Mouse (Mus musculus): Measurements from ENCODE around the gene Syne4. TPM values are rescaled to one million over a fixed set of nuclear protein-coding genes. Genes with fewer than 3 reads are reported as not detected.

Gene Syne4
- total RNA-seq, 2 experiments from 2014 or later: 1.8 to 2.1 TPM

GRCm38 (mm10) chr7:30323795-30324194, 9.2 kb downstream of the Syne4 start, which contains the start of gene Sdhaf1:
Gene Sdhaf1, minus strand, starts transcription at chr7:30323895.
- intact Hi-C loops (cut with DNase I): loop anchor here (2.0 kb wide), 1 partner anchor 405 kb away; the partner anchor contains the start of gene Tmem147
- no peak for DNase-seq
- peak within 1 kb of the TSS; percentile 95 for H3K27ac ChIP-seq
- TF ChIP-seq CTCF (IDR thresholded peaks at IDR 0.05): no peak
- H3K4me3 ChIP-seq: peak within 1 kb of the TSS; percentile 98

- TF ChIP-seq CTCF (IDR thresholded peaks at IDR 0.05): no peak
- intact Hi-C loops (cut with DNase I): no loop called here
These were observed 9.8 kb downstream of the Syne4 start for GRCm38 (mm10) chr7:30324300-30324944.

GRCm38 (mm10) chr7:30325364-30325763, 10.8 kb downstream of the Syne4 start:
- Histone ChIP-seq H3K27ac (no peak overlapping the region), H3K4me3 (no peak overlapping the region)
- intact Hi-C loops (cut with DNase I): no loop called here
- peak; percentile 44 for DNase-seq
- TF ChIP-seq CTCF (IDR thresholded peaks at IDR 0.05): peak; percentile 60

More at GRCm38 (mm10) chr7:30324300-30324944, 9.8 kb downstream of the Syne4 start:
- Histone ChIP-seq H3K4me3 (no peak overlapping the region), H3K27ac (no peak overlapping the region)
- DNase-seq: no peak

- Histone ChIP-seq H3K4me3 (no peak overlapping the region), H3K27ac (no peak overlapping the region)
- intact Hi-C loops (cut with DNase I): no loop called here
- DNase-seq: no peak
- no peak for TF ChIP-seq CTCF (IDR thresholded peaks at IDR 0.05)
These were observed 11.8 kb downstream of the Syne4 start for GRCm38 (mm10) chr7:30326427-30326826.

- no peak for DNase-seq
- TF ChIP-seq CTCF (IDR thresholded peaks at IDR 0.05): no peak
- Histone ChIP-seq H3K4me3 (no peak overlapping the region), H3K27ac (no peak overlapping the region)
- intact Hi-C loops (cut with DNase I): no loop called here
These were observed 12.5 kb downstream of the Syne4 start for GRCm38 (mm10) chr7:30327140-30327539.

- TF ChIP-seq CTCF (IDR thresholded peaks at IDR 0.05): no peak
- Histone ChIP-seq H3K27ac (no peak overlapping the region), H3K4me3 (no peak overlapping the region)
- intact Hi-C loops (cut with DNase I): no loop called here
- DNase-seq: no peak
These were observed 13.8 kb downstream of the Syne4 start for GRCm38 (mm10) chr7:30328379-30328778.

- H3K4me3 ChIP-seq: peak overlapping the region; percentile 37
- DNase-seq: peak; percentile 63
- no peak overlapping the region for H3K27ac ChIP-seq
- intact Hi-C loops (cut with DNase I): no loop called here
- TF ChIP-seq CTCF (IDR thresholded peaks at IDR 0.05): peak; percentile 79
These were observed 17.3 kb downstream of the Syne4 start for GRCm38 (mm10) chr7:30331887-30332286.

- intact Hi-C loops (cut with DNase I): no loop called here
- Histone ChIP-seq H3K4me3 (no peak overlapping the region), H3K27ac (no peak overlapping the region)
- DNase-seq: no peak
- TF ChIP-seq CTCF (IDR thresholded peaks at IDR 0.05): no peak
These were observed 18.1 kb downstream of the Syne4 start for GRCm38 (mm10) chr7:30332622-30333259.

- peak; percentile 66 for DNase-seq
- Histone ChIP-seq H3K27ac (no peak overlapping the region), H3K4me3 (no peak overlapping the region)
- intact Hi-C loops (cut with DNase I): no loop called here
- TF ChIP-seq CTCF (IDR thresholded peaks at IDR 0.05): no peak
These were observed 18.8 kb downstream of the Syne4 start for GRCm38 (mm10) chr7:30333436-30333835.

GRCm38 (mm10) chr7:30334563-30334962, 20.0 kb downstream of the Syne4 start:
- no peak overlapping the region for H3K27ac ChIP-seq
- no peak for DNase-seq
- no peak overlapping the region for H3K4me3 ChIP-seq
- no peak for TF ChIP-seq CTCF (IDR thresholded peaks at IDR 0.05)
- intact Hi-C loops (cut with DNase I): no loop called here

GRCm38 (mm10) chr7:30335688-30336087, 21.1 kb downstream of the Syne4 start:
- intact Hi-C loops (cut with DNase I): loop anchor here (2.0 kb wide), 1 partner anchor 97 kb away; no protein-coding TSS in a partner anchor
- no peak overlapping the region for H3K27ac ChIP-seq
- no peak for TF ChIP-seq CTCF (IDR thresholded peaks at IDR 0.05)
- H3K4me3 ChIP-seq: no peak overlapping the region
- no peak for DNase-seq

- H3K27ac ChIP-seq: no peak overlapping the region
- TF ChIP-seq CTCF (IDR thresholded peaks at IDR 0.05): peak; percentile 87
- peak; percentile 85 for DNase-seq
- H3K4me3 ChIP-seq: no peak overlapping the region
- intact Hi-C loops (cut with DNase I): loop anchor here (2.0 kb wide), 1 partner anchor 96 kb away; no protein-coding TSS in a partner anchor
These were observed 21.8 kb downstream of the Syne4 start for GRCm38 (mm10) chr7:30336384-30336783.

- Histone ChIP-seq H3K4me3 (no peak overlapping the region), H3K27ac (no peak overlapping the region)
- intact Hi-C loops (cut with DNase I): no loop called here
- no peak for DNase-seq
- no peak for TF ChIP-seq CTCF (IDR thresholded peaks at IDR 0.05)
These were observed 25.0 kb downstream of the Syne4 start for GRCm38 (mm10) chr7:30339432-30340109.

Data from gastrocnemius, adult 2 months (tissue).